Mouse (Mus musculus): Measurements from ENCODE around the gene Timd2.
"Not testable (repeated sequence)": the region's sequence is repeated elsewhere in the genome, so short reads cannot be mapped to it uniquely, and the experiment has no call there.

The Timd2 gene

DNA sequence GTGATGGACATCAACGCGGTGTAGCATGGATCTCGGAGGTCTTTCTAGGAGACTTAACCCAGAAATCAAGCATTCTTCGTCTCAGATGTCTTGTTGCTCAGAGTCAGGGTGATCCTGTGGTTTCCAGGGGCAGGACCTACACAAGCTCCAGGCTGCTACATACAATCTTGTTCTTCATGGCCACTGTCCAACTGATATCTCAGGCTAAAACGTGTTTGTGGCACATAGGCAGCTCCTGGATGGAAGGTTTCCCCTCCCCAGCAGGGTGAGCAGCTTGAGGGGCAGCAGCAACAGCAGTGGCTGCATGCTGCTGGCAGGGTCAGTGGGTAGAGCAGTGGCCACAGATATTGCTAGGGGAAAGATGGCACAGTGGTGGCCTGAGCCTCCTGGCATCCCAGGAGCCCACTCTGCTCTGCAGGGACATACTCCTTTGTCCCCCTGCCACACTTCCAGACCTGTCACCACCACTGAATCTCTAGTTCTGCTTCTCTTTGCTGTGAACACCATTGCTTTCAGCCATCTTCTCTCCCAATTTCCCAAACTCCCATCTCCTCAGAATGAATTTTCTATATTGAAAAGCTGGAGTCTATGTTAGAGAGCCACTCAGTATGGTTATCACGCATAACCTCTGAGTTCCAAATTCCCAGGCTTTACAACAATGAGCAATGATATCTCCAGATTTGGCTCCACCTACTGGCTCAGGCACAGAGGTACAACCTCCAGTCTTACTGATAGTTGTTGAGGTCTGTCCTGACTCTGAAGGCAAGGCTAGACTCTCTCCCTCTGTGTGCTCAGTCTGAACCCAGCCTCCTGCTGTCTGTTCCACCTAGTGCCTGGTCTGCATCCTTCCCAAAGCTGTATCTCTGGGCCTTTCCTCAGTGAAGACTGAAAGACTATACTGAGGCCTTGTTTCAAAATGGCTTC, 41.0 kb downstream of the Timd2 start:
- peak; percentile 25 to 38 for DNase-seq (ENCODE audit: low spot score in 2 of 2)

DNA sequence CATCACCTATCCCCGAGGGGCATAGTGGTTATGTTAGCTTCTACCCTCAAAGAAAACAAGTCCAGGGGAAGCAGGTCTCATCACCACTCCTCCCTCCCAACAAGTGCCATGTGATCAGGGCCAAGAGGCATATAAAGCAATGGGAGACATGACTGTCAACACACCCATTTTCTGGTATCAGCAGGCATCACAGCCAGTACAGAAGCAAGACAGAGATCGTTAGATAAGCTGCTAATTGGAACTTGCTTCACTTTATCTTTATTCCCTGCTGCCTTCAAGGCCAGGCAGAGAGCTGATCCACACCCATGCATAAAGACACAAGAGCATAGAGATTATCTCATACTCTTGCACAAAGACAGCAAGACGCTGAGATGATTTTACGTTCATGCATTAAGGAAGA, 43.6 kb downstream of the Timd2 start:
- no peak for DNase-seq (ENCODE audit: low spot score in 2 of 2)

DNA sequence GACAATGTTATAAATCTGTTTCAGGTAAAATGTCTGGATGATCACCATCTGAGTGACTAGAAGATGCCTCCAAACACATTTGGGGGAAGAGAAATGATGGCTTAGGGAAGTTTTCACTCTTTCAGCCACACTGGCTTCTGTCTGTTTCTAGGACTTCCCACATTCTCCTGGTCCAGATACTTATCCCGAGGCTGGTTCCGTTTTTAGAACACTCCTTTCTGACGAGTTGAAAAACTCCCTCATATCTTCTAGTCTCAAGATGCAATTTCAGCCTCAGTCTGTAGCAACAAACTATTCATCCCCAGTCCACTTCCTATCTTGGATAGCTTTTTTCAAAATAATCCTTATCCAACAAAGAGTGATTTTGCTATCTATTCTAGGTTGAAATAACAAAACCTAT, 54.4 kb downstream of the Timd2 start:
- no peak for DNase-seq (ENCODE audit: low spot score in 2 of 2)

DNA sequence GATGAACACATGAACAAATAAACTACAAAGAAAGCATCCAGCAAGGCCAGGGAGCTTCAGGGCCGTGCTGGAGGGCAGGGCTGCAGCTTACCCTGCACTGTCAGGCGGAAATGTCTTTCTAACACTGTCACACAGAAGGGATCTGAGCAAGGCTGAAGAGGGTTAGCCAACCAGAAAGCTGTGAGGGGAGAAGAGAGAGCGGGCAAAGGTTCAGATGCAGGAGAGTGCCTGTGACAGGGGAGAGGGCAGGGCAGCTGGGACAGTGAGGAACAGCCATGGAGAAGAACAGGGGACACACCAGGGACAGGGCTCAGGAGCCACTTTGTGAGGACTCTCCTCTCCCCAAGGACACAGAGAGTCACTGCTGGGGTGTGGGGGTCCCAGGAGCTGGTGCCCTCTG, 57.2 kb downstream of the Timd2 start:
- not testable (repeated sequence) for DNase-seq (ENCODE audit: low spot score in 2 of 2)

DNA sequence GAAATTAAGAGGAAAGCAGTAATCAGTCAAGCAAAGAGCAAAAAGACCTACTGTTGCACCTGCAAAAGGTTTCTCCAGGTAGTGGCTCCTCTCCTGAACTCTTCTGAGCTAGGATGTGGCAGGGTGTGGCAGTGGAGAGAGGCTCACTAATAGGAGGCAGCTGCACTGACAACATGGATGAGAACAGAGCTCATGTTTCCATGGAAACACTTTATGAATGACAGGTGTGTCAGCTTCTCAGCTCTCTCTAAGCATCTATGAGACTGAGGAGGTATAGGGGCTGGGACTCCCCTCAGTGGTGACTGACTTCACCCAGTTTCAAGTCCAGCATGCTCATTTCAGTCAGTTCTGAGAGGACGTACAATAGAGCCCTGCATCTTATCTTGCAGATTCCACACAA, 62.0 kb downstream of the Timd2 start:
- no peak for DNase-seq (ENCODE audit: low spot score in 2 of 2)

DNA sequence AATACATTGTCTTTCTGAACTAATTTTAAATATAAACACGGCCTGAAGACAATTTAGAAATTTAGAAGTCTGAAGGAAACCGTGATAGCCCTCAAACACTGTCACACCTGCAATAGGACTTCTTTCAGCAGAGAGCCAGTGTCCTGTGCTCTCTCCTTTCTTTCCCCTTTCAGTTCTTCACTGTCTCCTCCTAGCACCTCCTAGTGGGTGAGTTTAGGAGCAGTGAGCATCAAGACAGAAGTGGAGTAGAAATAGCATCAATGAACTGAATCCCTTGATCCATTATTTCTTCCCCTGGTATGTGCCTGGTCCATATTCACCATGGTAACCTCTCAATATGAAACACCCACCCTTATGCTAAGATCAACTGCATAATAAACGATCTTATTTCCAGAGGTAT, 70.3 kb downstream of the Timd2 start:
- no peak for DNase-seq (ENCODE audit: low spot score in 2 of 2)

DNA sequence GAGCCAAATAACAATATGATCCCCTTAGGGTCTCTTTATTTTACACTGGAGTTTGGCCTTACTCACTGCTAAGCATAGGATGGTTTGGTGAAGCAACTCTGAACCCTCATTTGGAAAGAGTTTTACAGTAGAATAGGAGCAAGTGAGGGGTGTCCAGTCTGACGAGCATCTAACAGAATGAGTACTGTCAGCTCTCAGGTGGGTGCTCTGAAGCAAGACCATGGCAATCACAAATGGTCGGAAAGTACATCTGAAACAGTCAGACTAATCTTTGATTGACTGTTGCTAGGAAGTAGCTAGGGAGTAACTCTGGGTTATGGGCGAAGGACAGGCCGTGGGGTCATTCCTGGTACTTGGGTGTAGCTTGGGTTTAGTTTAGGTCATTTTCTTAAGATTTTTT, 71.3 kb downstream of the Timd2 start:
- not testable (repeated sequence) for DNase-seq (ENCODE audit: low spot score in 2 of 2)

DNA sequence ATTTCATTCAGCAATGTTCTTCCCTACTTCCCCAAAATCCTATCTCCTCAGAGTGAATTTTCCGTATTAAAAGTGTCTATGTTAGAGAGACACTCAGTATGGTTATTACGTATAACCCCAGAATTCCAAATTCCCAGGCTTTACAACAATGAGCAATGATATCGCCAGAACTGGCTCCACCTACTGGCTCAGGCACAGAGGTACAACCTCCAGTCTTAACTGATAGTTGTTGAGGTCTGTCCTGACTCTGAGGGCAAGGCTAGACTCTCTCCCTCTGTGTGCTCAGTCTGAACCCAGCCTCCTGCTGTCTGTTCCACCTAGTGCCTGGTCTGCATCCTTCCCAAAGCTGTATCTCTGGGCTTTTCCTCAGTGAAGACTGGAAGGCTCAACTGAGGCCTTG, 75.2 kb downstream of the Timd2 start:
- DNase-seq (ENCODE audit: low spot score in 2 of 2): peak; percentile 44 to 67

DNA sequence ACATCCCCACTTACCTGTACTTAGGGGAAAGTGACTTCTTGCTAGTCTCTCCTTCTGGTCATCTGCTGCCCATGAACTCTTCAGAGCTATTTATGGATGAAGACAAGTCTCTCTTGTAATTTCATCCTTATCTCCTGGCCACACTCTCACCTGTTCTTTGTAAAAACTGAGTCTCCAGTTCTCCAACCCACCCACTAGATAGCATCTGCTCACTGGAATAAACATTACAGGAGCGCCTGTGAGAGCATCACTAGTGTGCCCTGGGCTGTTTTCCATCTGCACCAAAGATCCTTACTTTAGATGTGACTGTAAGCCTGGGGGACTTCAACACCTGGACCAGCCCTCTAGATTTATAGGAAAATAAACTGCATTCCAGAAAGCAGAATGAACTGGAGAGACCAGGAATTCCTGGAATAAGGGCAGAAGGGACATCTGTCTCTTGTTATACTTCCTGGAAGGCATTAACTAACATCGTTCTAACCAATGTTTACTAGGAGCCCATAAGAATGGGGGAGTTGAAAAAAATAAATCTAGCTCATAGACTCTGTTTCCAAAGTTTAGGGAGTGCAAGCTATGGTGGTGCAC, 77.6 kb downstream of the Timd2 start, which contains the start of gene Dppa1:
Dppa1 (minus strand) TSS at position 51 of the 585 bp plus-strand sequence.
- no peak for DNase-seq (ENCODE audit: low spot score in 2 of 2)

DNA sequence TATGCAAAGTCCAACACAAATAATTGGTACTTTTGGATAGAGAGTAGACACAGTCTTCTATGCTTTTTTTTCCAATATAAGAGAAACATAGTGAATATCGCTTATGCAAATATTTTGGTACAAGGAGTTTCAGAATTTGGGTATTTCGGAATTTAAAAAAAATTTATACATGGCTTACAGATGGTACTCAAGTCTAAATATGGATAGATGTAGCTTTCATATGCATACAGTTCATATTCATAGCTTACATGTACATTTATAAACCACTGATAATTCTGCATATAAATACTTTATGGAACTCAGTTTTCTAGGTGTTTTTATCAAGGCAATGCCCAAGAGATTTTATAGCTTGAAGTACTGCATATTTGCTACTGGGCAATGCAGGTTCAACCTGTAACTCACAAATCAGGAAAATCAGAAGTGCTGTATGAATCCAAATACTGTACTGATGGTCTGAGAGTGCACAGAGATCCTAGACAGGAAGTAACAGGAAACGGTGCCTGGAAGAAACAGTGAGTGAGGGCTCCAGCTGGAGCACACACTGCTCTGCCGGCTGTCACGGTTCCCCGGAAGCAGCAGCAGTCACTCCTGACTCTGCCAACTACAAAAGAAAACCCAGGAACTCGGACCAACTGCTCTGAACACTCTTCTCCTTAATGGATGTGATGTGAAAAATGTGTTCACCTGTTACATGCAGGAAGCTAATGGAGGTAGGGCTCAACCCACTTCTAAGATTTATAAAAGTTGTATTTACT, 86.3 kb downstream of the Timd2 start:
- DNase-seq (ENCODE audit: low spot score in 2 of 2): no peak

DNA sequence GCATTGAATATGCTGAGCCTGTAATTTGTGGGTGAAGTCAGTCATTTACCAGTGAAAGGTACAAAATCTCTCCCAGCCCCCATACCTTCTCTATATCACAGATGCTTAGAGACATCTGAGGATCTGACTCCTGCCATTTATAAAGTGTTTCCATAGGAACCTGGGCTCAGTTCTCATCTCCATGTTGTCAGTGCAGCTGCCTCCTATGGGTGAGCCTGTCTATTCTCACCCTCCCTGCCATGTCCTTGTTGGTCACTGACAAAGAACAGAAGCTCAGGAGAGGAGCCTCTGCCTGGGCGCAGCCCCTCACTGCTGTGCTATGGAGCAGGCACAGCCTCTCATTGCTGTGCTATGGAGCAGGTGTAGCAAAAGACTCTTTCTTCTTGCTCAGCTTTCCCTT, 86.9 kb downstream of the Timd2 start:
- DNase-seq (ENCODE audit: low spot score in 2 of 2): no peak

Measured in right cerebral cortex, adult 2 months (tissue).